Mouse (Mus musculus): Measurements from ENCODE around the gene Sept9.

The Sept9 gene

DNA sequence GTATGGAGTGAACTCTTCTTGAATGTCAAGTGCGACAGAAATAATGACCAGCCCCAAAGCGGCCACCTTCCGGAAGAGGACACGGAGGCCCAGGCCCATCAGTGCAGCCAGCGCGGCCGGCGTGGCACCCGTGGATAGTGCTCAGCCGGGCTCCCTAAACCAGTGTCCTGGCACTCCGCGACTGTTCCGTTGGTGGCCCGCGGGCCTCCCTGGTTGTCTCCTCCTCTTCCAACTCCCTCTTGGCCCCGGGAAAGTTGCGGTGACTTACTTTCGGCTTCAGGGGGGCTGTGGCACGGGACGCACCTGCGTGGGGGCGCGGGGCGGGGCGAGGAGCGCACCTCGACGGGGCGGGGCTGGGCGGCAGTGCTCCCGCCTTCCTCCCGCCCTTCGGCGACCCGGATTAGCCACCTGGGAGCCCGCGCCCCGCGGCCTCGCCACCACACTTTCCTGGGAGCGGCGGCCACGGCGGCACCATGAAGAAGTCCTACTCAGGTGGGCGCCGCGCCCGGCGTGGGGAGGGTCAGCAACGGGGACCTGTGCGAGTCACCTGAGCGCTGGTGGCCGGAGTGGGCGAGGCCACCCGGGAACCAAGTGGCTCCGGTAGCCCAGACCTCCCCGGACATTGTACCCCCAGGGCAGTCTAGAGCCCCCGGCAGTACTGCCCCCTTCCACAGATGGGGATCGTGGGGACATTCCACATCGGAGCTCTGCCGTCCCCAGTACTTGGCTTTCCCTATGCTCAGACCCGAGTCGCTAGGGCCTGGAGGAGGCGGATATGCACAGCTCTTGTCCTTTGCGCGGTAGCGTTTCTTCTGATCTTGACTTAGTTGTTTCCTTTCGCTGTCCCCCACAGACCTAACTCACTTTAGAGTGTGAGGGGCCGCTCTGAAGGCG is at the start of gene Sept9:
TSS of gene Sept9 (plus strand) at position 380 of the 894 bp plus-strand sequence.
- peak; percentile 85 for DNase-seq

DNA sequence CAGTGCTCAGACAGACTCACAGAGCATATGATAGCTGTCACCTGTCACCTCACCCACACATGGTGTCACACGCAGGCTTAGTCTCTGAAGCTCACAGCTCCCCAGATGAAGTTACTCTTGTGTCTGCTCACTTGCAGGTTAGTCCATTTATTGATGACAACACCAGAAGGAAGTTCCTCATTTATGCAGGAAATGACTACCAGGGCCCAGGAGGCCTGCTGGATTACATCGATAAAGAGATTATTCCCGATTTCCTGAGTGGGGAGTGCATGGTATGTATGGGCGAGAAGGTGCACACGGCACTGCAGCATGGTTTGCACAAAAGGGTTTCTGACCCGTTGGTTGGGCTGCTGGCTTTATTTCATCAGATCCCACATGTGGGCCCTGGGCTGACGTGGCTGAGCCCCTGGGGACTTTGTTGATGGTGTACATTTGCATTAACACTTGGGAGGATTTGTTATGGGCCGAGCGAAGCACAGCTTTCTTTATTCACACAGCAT is 48.9 kb upstream of the Sept9 start:
- DNase-seq: no peak

DNA sequence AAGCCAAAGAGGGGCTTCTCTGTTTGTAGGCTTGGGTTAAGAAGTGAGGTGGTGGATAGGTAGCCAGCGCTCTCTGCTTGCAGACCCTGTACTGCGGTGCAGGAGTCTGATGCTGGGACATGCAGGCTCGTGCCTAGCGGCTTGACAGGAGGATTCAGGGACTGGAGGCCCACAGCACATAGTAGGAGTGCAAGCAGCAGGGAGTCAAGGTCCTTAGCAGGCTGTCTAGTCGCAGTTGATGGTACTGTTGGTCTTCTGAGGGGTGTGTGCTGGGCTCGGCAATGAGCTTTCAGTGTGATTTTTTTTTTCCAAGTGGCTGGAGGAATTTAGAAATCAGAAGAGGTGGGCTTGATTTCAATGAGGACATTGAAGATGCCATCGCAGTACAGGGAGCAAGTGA is 48.0 kb upstream of the Sept9 start:
- DNase-seq: no peak

DNA sequence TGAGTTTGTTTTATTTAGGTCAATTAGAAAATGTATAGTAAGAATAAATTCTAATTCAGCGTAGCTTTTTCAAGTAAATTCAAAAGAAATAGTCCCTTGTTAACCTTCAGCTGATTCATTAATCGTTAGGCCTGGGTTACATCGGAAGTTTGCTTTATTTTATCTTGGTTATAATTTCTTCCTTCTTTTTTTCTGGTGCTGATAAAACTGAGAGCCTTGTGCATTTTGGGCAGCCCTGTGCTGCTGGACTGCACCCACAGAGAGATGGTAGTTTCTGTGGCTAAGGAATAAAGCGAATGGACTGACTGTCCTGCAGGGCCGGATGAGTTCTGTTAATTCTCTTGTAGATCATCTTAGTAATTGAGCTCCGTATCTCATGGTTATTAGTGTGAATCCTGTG is 46.9 kb upstream of the Sept9 start:
- no peak for DNase-seq

DNA sequence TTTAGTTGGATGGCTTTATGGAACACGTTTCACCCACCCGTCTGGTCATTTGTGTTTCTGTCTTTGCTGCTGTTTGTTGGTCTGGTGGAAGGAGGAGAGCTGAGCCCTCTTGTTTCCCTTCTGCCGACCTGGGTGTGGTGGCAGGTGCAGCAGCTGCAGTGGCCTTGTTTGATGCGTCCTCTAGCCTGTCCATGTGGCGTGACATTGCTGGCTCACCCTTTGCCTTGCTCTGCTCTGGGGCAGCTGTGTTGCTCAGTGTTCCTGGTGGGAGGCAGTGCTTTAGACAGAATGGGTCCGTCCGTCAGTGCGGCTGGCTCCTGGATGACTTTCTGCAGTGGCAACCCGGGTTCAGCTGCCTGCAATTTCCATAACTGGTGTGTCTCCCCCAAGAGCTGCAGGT is 45.9 kb upstream of the Sept9 start:
- DNase-seq: no peak

DNA sequence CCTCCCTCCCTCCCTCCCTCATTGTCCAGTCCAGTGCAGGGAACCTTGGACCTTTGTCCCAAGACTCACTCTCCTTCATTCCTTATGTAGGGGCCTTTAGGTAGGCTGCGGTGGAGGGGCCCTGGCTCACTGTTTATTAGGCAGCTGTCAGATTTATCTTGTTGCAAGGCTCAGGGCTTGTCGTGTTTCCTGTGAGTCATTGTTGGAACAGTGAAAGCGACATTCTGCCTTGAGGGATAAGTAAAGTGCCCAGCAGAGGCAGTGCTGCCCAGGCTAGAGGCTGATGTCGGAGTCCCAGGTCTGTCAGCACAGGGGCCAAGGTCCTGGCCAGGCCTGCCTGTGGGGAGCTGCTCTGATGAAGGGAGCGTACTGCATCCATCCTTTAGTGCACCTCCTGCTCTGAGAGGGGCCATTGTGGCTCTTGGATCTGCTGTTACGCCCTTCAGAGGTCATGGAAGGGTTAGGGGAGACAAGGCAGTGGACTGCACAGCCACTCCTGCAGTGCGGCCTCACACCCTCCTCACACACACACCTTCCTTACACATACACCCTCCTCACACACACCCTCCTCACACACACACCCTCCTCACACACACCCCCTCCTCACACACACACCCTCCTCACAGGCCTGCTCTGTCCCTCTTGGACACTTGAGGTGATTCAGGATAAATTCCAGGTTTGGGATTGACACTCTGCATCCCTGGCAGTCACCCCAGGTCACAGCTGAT is 45.2 kb upstream of the Sept9 start:
- DNase-seq: peak; percentile 93

DNA sequence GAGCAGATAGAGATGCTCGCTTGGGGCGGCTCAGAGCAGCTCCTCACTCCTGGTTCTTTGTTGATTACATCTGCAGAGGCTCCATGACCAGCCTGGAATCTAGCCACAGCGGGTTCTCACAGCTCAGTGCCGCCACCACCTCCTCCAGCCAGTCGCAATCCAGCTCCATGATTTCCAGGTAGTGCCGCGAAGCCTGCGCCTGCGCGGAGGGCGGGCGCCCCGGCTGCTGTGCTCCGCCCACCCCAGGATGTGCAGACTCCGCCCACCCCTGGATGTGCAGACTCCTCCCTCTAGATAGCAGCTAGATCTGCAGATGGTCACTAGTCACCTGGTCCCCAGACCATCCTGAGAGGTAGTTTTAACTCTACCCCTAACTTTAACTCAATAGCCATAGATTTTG is 42.7 kb upstream of the Sept9 start:
- peak; percentile 92 for DNase-seq

DNA sequence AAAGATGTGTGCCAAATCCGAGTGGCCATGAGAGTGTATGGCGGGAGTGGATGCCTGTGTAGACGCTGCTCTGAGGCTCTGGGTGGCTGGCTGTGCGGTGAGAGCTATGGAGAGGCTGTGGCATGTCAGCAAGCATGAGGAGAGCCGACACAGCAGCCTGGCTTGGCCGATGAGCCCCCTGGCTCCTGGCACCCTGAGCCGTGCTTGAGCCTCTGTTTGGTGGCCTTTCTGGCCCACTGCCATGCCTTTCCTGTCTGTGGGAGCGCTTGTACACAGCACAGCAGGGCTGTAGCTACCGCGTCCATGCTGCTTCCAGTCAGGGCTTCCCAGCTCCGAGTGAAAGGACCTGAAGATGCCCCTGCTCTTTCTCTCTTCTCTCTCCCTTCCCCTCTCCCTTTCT is 41.1 kb upstream of the Sept9 start:
- peak; percentile 92 for DNase-seq

DNA sequence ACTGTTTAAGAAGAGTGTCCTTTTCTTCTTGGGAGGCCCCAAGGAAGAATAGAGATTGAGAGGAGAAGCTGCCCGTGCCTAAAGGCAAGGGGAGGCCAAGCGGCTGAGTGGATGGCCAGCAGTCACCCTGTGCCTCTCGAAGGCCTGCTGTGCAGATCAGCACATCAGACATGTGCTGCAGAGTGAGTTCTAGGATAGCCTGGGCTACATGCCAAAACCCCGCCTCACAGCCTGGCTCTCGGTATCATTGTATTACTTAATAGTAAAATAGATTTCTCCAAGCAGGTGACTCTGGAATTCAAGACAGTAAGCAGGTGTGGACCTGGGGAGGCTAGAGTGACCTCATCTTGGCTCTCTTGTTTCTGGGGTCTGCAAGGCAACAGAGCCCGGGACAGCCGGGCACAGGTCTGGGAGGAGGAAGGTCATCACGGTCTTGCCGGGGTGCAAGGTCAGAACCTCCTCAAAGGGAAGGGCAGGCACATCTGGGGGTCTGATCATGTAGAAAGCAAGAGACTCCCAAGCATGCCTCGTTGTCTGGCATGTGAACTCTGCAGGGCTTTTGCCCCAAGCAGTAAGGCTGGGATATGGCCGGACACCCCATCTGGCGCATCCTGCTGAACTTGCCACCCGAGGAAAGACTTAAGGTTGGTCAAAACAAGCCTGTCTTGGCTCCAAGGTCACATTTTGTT is 40.1 kb upstream of the Sept9 start:
- peak; percentile 92 for DNase-seq

DNA sequence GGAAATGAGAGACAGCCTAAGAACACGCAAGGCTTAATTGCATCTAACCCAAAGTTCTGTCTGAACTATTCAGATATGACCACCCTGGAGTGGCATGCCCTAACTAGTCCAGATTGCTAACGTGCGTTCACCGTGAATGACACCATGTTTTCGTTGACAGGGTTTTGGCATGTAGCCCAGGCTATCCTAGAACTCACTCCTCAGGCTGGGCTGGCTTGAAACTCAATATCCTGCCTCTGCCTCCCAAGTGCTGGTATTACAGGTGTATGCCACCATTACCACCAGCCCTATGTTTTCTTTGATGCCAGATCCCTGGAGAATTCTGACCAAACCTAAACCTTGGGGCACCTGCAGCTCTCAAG is 39.5 kb upstream of the Sept9 start:
- peak; percentile 95 for DNase-seq

DNA sequence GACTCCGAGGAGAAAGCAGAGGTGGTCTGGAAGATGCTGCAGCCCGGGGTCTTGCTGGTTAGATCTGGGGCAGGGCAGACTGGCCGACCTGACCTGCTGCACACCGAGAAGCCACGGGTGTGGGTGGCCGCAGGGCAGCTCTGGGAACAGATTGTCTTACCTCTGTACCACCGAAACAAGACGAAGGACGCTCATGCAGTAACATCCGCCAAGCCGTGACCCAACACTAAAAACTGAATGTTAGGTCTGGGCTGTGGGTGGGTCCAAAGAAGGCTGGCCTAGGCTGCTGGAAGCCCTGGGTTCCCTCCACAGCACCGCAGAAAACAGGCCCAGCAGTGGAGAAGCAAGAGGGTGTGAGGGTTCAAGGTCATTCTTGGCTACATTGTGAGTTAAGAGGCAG is 38.7 kb upstream of the Sept9 start:
- no peak for DNase-seq

DNA sequence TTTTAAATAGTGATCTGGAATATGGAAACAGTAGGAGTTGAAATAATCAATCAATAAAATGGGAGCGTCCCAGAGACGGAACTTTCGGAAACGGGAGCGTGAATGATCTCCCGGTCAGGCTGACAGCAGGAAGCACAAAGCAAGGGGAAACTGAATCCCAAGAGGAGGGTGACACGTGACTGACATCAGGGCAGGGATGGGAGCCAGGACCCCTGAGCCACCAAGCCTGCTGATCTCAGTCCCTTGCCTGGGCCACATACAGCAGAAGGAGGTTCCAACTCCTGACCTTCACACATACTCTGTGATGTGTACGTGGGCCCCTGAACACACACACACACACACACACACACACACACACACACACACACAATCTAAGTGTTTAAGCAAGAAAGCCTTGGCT is 37.9 kb upstream of the Sept9 start:
- DNase-seq: peak; percentile 92

DNA sequence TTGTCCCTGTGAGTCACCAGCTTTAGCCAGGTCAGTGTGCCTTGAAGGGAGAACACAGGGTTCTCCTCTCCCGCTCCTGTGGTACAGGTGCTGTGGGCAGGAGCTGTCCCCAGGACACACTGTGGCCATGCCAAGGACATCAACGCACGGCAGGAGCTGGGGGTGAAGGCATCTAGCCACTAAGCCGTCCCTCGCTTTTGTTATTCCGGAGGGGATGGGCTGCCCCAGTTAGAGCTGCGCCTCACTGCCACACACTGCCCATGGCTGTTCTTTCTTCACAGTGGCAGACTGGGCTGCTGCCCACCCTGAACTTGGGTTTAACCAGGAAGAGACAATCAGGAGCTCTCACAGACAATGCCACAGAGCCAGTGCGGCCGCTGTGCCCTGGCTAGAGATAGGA is 36.4 kb upstream of the Sept9 start:
- no peak for DNase-seq

DNA sequence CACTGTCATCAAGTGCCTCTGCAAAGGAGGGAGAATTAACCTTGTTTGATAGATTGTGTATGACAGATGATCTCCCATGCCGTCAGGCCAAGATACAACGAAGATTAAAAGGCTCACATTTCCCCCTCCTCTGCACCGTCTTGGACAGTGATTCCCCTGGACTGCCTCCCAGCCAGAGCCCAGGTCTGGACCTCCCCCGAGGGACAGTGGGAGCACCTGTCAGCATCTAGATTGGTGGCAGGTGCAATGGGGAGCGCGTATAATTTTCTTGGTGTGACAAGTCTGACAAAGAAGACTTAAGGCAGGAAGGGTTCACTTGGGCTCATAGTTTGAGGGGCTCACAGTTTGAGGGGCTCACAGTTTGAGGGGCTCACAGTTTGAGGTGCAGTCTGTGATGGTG is 35.7 kb upstream of the Sept9 start:
- no peak for DNase-seq

DNA sequence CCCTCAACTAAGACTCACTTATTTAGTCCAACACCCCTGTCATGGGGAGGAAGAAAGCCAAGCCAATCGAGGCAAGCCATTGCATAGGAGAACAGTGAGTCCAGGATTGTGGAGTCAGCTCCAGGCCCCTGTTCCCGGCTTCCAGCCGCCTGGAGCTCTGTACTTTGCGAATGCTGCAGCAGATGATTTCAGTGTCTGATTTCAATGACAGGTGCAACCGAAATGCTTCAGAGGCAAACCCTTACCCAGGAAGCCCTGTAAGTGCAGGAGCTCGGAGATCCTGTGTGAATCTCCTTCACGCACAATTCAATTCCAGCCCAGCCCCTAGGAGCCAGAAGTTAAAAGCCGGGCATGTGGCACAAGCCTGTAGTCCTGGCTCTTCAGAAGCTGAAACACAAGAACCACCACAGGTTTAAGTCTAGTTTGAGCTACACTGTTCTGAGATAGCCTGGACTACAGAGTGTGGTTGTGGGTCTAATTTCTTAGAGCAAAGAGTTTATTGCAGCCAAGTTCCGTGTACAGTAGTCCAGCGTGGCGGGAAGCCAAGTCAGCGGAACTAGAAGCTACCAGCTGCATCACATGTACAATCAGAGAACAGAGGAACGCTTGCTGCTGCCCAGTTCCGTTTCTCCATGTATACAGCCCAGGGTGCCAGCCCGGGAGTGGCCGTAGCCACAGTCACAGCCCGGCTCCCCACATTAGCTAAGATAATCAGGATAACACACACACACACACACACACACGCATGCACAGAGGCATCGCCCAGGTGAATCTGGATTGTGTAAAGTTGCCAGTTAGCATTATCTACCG is 31.0 kb upstream of the Sept9 start:
- DNase-seq: peak; percentile 96

DNA sequence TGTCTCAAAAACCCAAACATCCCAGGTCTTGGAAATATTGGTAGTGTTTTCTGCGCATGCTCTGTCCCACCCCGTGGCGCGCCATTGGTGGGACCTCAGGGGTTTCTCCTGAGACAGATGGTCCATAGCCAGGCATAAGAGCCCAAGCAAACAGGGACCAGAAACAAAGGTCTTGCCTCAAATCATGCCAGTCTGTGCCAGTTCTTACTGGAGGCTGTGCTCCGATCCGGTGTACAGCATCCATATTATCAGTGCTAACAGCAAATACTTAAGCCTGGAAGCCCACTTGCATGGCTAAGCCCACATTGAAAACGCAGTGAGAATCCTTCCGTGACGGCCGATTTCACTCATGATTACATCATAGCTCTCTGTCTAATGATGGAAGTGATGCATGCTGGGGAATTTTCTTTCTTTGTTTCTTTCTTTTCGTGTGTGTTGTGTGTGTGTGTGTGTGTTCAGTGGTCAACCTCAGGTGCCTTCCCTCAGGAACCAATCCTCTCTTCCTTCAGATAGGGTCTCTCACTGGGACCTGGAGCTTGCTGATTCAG is 30.3 kb upstream of the Sept9 start:
- no peak for DNase-seq

DNA sequence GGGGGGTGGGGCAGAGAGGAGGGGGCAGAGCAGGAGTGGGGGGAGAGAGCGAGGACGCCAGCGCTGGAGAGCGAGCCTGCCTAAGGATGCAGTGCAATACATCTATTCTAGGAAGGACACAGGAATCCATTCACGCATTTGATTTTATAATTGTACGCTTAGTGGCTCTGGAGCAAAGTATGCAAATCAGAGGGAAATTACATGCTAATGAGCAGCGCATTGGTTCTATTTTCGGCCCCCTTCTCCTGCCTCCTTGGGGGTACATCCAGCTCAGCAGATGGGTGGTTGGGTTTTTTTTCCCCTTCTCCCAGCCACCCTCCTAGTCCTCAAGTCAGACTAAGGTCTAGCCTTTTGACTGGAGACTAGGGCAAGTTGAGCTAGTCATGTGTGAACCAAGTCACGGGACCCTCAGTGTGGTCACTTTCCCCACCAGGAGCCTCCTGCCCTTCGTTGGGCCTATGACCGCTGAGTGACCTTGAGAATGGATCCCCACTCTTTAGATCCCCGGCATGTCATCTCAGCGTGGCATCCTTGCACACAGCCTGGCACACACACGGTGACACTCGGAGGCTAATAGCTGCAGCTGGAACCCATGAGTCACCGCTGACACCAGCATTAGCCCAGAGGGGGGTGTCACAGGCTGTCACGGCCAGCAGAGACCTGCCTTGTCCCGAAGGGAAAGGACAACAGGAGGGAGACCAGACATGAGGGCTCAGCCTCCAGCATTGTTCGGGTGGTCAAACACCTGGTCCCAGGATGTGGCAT is 29.5 kb upstream of the Sept9 start:
- no peak for DNase-seq

DNA sequence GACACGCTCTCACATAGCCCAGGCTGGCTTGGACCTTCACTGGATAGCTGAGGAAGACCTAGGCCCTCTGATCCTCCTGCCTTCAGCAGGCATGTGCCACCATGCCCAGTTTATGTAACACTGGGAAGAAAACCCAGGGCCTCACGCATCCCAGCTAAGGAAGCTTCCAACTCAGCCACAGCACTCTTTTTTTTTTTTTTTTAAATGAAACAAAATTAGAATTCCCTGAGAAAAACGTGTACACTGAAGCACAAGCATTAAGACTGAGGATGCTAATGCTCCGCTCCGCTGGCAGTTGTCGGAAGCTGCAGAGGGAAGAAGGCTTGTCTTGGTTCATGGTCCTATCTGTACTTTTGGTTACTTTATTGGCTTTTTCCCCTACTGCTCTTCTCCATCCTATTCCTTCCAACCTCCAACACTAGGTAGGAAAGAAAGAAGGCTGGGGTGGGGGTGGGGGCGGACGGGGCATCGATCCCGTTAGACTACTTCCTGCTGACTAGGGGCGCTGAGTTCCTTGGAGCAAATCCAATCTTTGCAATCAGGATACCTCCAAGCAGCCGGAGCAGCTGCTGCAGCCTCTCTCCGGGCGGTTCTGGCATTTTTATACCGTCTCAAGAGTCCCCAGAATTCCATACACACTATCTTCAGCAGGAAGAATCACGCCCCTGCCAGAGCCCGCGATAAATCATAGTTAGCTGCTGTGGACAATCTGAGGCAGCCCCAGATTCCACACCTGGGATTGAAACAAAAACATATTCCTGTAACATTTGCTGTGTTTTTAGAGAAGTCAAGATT is 25.2 kb upstream of the Sept9 start:
- no peak for DNase-seq

DNA sequence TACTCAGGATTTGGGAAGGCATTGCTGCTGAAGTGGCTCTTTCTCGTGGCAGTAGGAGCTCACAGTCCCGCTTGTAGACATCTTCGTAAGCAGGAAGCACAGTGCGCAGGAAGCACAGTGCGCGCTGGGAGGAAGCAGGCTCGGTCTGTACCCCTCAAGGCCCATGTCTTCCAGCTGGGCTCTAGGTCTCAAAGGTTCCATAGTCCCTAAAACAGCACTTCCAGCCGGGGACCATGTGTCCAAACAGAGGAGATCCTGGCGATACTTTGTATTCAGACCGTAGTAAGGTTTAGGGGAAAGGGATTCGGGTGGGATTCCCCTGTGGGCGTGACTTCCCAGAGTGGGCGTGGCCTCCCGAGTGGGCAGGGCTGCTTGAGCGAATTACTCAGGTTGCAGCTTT is 24.5 kb upstream of the Sept9 start:
- peak; percentile 94 for DNase-seq

DNA sequence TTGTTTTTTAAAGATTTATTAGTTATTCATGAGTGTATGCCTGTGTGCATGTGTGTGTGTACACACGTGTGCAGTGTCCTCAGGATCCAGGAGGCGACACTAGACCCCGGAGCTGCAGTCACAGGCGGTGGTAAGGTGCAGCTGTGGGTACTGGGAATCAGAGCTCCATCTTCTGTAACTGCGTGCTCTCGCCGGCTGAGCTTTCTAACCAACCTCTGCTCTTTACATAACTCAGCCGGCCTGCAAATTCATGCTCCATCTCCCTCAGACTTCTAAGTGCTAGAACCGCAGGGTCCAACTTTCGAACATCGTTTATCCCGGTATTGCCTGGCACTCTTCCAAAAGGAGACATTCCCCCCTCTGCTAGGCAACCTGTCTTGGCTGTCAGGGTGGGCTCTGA is 24.0 kb upstream of the Sept9 start:
- no peak for DNase-seq

DNA sequence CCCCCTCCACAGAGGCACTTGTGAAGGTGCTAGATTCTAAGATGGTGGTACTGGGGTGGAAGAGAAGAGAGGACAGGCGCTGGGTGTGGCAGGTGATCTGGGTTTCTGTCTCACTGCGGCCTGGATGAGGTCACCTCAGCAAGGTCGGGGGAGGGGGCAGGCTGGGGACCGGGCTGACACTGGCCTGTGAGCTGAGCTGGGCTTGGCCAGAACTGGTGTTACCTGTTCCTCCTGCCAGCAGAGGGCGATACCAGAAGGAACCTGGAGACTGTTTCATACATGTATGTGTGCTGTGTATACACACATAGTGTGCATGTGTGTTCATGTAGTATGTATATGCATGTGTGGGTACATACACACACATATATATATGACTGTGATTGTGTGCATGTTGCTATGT is 23.2 kb upstream of the Sept9 start:
- no peak for DNase-seq

Data from heart, adult 11 months (tissue).